ENCODE assay signal across 11 mouse cellular contexts in genomic region chr11:5509215-5510098, GRCm38 (mm10). TPM values are rescaled to one million over a fixed set of nuclear protein-coding genes. Genes with fewer than 3 reads are reported as not detected.
A peak's percentile ranks its signal among the peaks of the same experiment; 100 is the strongest.
DNase-seq lines count a peak whose midpoint lies in the region; ATAC-seq and TF ChIP-seq lines count a peak whose summit lies in the region.
"Had no signal": no experiment of that assay in that cellular context is flagged by ENCODE, and none has a peak within 500 bp of the region (broad histone marks: within the 10 kb centered on the region; RNA-seq: fewer than 3 reads in every experiment).

No protein-coding gene starts in this region.

- in situ Hi-C loops in CH12.LX (cut with MboI; ENCODE audit: low pct_ligation_motif_present, low pct_unique_long_range_greater_than_20kb, low sequenced_read_pairs) = no loop called here

- no peak for TF ChIP-seq CTCF in CH12.LX (conservative IDR thresholded peaks at IDR 0.05 in 1 of 2, IDR thresholded peaks at IDR 0.05 in 1 of 2; ENCODE audit: low read depth in 2 of 2, low read length in 2 of 2)
- TF ChIP-seq CTCF in intestine, postnatal 0 days (IDR thresholded peaks at IDR 0.05; ENCODE audit: low read depth) = no peak
- no peak for TF ChIP-seq CTCF in small intestine, adult 2 months (IDR thresholded peaks at IDR 0.05; ENCODE audit: extremely low read depth, insufficient read length, insufficient replicate concordance, low read depth, low read length)

- no peak overlapping the region for H3K27ac ChIP-seq in CH12.LX (ENCODE audit: insufficient read depth, low read depth)
- peak overlapping the region; percentile 57 for H3K27ac ChIP-seq in intestine, postnatal 0 days (ENCODE audit: low read depth, low read length)
- H3K27ac ChIP-seq in small intestine, adult 2 months (ENCODE audit: insufficient read depth, low read depth, low read length) = peak overlapping the region; percentile 58
- H3K27ac ChIP-seq: embryonic facial prominence, embryonic 15.5 days had no signal

- intact Hi-C loops in left cerebral cortex, postnatal 4 days (cut with DNase I) = no loop called here

- peaks cover 16 to 42% of the 10 kb centered on the region in 2 experiments for H3K4me1 ChIP-seq in CH12.LX (ENCODE audit: control insufficient read depth in 1 of 2, insufficient read depth in 2 of 2)
- H3K4me1 ChIP-seq in intestine, postnatal 0 days (replicated peaks; ENCODE audit: control insufficient read depth, insufficient read depth, low read length) = no peaks in the 10 kb centered on the region
- H3K4me1 ChIP-seq in small intestine, adult 2 months (ENCODE audit: control insufficient read depth, insufficient read depth, insufficient read length, low read length) = peaks cover 15% of the 10 kb centered on the region

- no peak for TF ChIP-seq POLR2A in CH12.LX (IDR thresholded peaks at IDR 0.05; ENCODE audit: low read depth, low read length)
- TF ChIP-seq POLR2A in small intestine, adult 2 months (IDR thresholded peaks at IDR 0.05; ENCODE audit: low read depth, low read length) = no peak

- dilution Hi-C loops in CH12.LX (cut with MboI; ENCODE audit: extremely low pct_ligation_motif_present, extremely low pct_unique_long_range_greater_than_20kb, low sequenced_read_pairs) = no loop called here

- H3K27me3 ChIP-seq in CH12.LX (replicated peaks) = no peaks in the 10 kb centered on the region
- H3K27me3 ChIP-seq in intestine, postnatal 0 days (replicated peaks; ENCODE audit: control insufficient read depth, insufficient read depth, low read length) = no peaks in the 10 kb centered on the region
- H3K27me3 ChIP-seq in small intestine, adult 2 months (ENCODE audit: control insufficient read depth, insufficient read depth, low read length) = no peaks in the 10 kb centered on the region
- H3K27me3 ChIP-seq: embryonic facial prominence, embryonic 15.5 days had no signal

- no peaks in the 10 kb centered on the region for H3K9me3 ChIP-seq in CH12.LX (replicated peaks; ENCODE audit: low read length)
- no peaks in the 10 kb centered on the region for H3K9me3 ChIP-seq in intestine, postnatal 0 days (ENCODE audit: control insufficient read depth)
- H3K9me3 ChIP-seq: embryonic facial prominence, embryonic 15.5 days had no signal

- ATAC-seq in intestine, postnatal 0 days = no peak

- no peak overlapping the region for H3K4me3 ChIP-seq in CH12.LX (replicated peaks in 1 of 3; ENCODE audit: low read depth in 2 of 3, low read length in 2 of 3, poor library complexity in 1 of 3)
- H3K4me3 ChIP-seq in intestine, postnatal 0 days (ENCODE audit: low read depth, low read length) = no peak overlapping the region
- no peak overlapping the region for H3K4me3 ChIP-seq in small intestine, adult 2 months (ENCODE audit: low read depth, low read length)
- H3K4me3 ChIP-seq: embryonic facial prominence, embryonic 15.5 days had no signal

- peak; percentile 34 for DNase-seq in adrenal gland, postnatal 14 days
- no peak for DNase-seq in adrenal gland, adult 8-10 months
- DNase-seq in CH12.LX (ENCODE audit: extremely low read depth) = peak; percentile 62
- no peak for DNase-seq in left cerebral cortex, postnatal 4 days
- DNase-seq in B cell, adult 2 months = no peak
- DNase-seq in kidney, postnatal 25 days = no peak
- DNase-seq: gastrocnemius, postnatal 25 days; spleen, adult 18-20 months had no signal

- TF ChIP-seq EP300 in CH12.LX (IDR thresholded peaks at IDR 0.05; ENCODE audit: low read length) = peak; percentile 77; the same call in 1 of the 2 replicates

- H3K36me3 ChIP-seq in CH12.LX (replicated peaks in 1 of 2; ENCODE audit: control insufficient read depth in 1 of 2, insufficient read depth in 1 of 2, low read length in 1 of 2) = no peaks in the 10 kb centered on the region
- H3K36me3 ChIP-seq in intestine, postnatal 0 days (ENCODE audit: control insufficient read depth, insufficient read depth) = no peaks in the 10 kb centered on the region
- no peaks in the 10 kb centered on the region for H3K36me3 ChIP-seq in small intestine, adult 2 months (ENCODE audit: control insufficient read depth, insufficient read depth, low read length)
- H3K36me3 ChIP-seq: embryonic facial prominence, embryonic 15.5 days had no signal

- 71% methylated on average over 8 of the region's 8 CpGs for WGBS in intestine, postnatal 0 days
- 68% methylated on average over 8 of the region's 8 CpGs for WGBS in small intestine, adult 2 months

- TF ChIP-seq RAD21 in CH12.LX (IDR thresholded peaks at IDR 0.05; ENCODE audit: low read depth, low read length) = no peak; the same call in 1 of the 2 replicates

- H3K4me2 ChIP-seq in CH12.LX (ENCODE audit: insufficient read depth, low read depth, poor library complexity, severe bottlenecking) = no peak overlapping the region
- H3K4me2 ChIP-seq in intestine, postnatal 0 days (replicated peaks; ENCODE audit: low read depth) = no peak overlapping the region; the same call in 1 of the 2 replicates
- H3K4me2 ChIP-seq: embryonic facial prominence, embryonic 15.5 days had no signal

- no peak overlapping the region for H3K9ac ChIP-seq in CH12.LX (ENCODE audit: insufficient read depth, low read depth)
- H3K9ac ChIP-seq in intestine, postnatal 0 days (ENCODE audit: low read depth, low read length) = no peak overlapping the region
- H3K9ac ChIP-seq: embryonic facial prominence, embryonic 15.5 days had no signal

- H3K79me2 ChIP-seq in CH12.LX (replicated peaks; ENCODE audit: control insufficient read depth, extremely low read depth, insufficient read depth, poor library complexity, severe bottlenecking) = no peaks in the 10 kb centered on the region

TF ChIP-seq in CH12.LX, 34 proteins besides CTCF, POLR2A, EP300 and RAD21 (continues in another document):
- peak; percentile 72; the same call in 1 of the 2 replicates for TF ChIP-seq MXI1 (IDR thresholded peaks at IDR 0.05; ENCODE audit: low read depth, low read length)
- TF ChIP-seq KAT2A (IDR thresholded peaks at IDR 0.05; ENCODE audit: insufficient replicate concordance, low read length) = 0 out of 2 replicates have a peak, but pooled peaks have one; percentile 29
- TF ChIP-seq HCFC1 (IDR thresholded peaks at IDR 0.05; ENCODE audit: low read depth, low read length) = no peak
- TF ChIP-seq USF2 (conservative IDR thresholded peaks at IDR 0.05; ENCODE audit: low read depth, low read length) = no peak
- no peak for TF ChIP-seq ELF1 (IDR thresholded peaks at IDR 0.05; ENCODE audit: low read depth, low read length)
- no peak for TF ChIP-seq UBTF (IDR thresholded peaks at IDR 0.05; ENCODE audit: low read depth, low read length)
- TF ChIP-seq TCF12 (IDR thresholded peaks at IDR 0.05; ENCODE audit: low read depth, low read length) = peak; percentile 75
- no peak for TF ChIP-seq ZMIZ1 (IDR thresholded peaks at IDR 0.05; ENCODE audit: low read depth, low read length)
- TF ChIP-seq IRF4 (IDR thresholded peaks at IDR 0.05; ENCODE audit: low read depth, low read length) = no peak; the same call in 1 of the 2 replicates
- no peak for TF ChIP-seq GABPA (IDR thresholded peaks at IDR 0.05; ENCODE audit: insufficient replicate concordance, low read depth, low read length)
- TF ChIP-seq CHD2 (IDR thresholded peaks at IDR 0.05; ENCODE audit: low read length) = peak; percentile 25; the same call in 1 of the 2 replicates
- no peak for TF ChIP-seq MAFK (IDR thresholded peaks at IDR 0.05; ENCODE audit: insufficient replicate concordance, low read length)
- no peak for TF ChIP-seq CHD1 (IDR thresholded peaks at IDR 0.05; ENCODE audit: low read depth, low read length)
- TF ChIP-seq SMC3 (IDR thresholded peaks at IDR 0.05; ENCODE audit: low read depth, low read length) = no peak
- peak; percentile 62; the same call in 1 of the 2 replicates for TF ChIP-seq MAZ (IDR thresholded peaks at IDR 0.05; ENCODE audit: low read depth, low read length)
- TF ChIP-seq ETS1 (conservative IDR thresholded peaks at IDR 0.05; ENCODE audit: low read depth, low read length) = peak; percentile 73
- TF ChIP-seq JUN (IDR thresholded peaks at IDR 0.05; ENCODE audit: insufficient read depth, low read depth, low read length) = no peak
- no peak for TF ChIP-seq ZNF384 (IDR thresholded peaks at IDR 0.05; ENCODE audit: low read depth, low read length)
- no peak for TF ChIP-seq PAX5 (IDR thresholded peaks at IDR 0.05; ENCODE audit: low read length)
- 0 out of 2 replicates have a peak, but pooled peaks have one; percentile 44 for TF ChIP-seq MAX (IDR thresholded peaks at IDR 0.05; ENCODE audit: low read length)
- 0 out of 2 replicates have a peak, but pooled peaks have one; percentile 30 for TF ChIP-seq NRF1 (IDR thresholded peaks at IDR 0.05; ENCODE audit: low read depth, low read length)
- TF ChIP-seq RCOR1 (conservative IDR thresholded peaks at IDR 0.05; ENCODE audit: low read depth, low read length) = peak; percentile 78; the same call in 1 of the 2 replicates
- TF ChIP-seq SIN3A (IDR thresholded peaks at IDR 0.05; ENCODE audit: low read length) = peak; percentile 44
- TF ChIP-seq TBP (conservative IDR thresholded peaks at IDR 0.05; ENCODE audit: low read depth, low read length) = no peak
- no peak for TF ChIP-seq ZKSCAN1 (IDR thresholded peaks at IDR 0.05; ENCODE audit: borderline replicate concordance, low read depth, low read length)
- no peak for TF ChIP-seq ZC3H11A (IDR thresholded peaks at IDR 0.05; ENCODE audit: low read depth, low read length)
- TF ChIP-seq POLR2AphosphoS2 (IDR thresholded peaks at IDR 0.05; ENCODE audit: low read depth, low read length) = no peak
- no peak for TF ChIP-seq E2F4 (IDR thresholded peaks at IDR 0.05; ENCODE audit: insufficient replicate concordance, low read depth, low read length)

RNA-seq across cellular contexts. Expression of gene Xbp1, which starts 11.0 kb away (rescaled TPM):
- total RNA-seq in adrenal gland, postnatal 14 days (2021) = 124 and 125 TPM in 2 replicates
- 100 to 1,000 TPM; 163 to 269 (median 179) TPM for total RNA-seq in adrenal gland, adult 8-10 months (2022)
- total RNA-seq in CH12.LX (2012; rRNA removed) (111 and 148 TPM in 2 replicates), CH12.LX (2014; rRNA removed) (128 and 133 TPM in 2 replicates)
- polyA plus RNA-seq in CH12.LX (2012; ENCODE audit: insufficient read length, low read depth) = 108 and 131 TPM in 2 replicates
- 141 and 150 TPM in 2 replicates for polyA plus RNA-seq in intestine, postnatal 0 days (2015; fragmentation: Nextera tagmentation; extraction: Ambion mirVana)
- 79.2 and 124 TPM in 2 replicates for polyA plus RNA-seq in small intestine, adult 2 months (2012; rRNA removed)
- total RNA-seq in left cerebral cortex, postnatal 4 days (2021) = 100 to 1,000 TPM in 1 of 2 experiments, 10 to 100 TPM in 1; 91.7 to 110 TPM

RNA-seq across cellular contexts. Expression of gene Ccdc117, which starts 32.5 kb away (rescaled TPM):
- 22.5 and 24.4 TPM in 2 replicates for total RNA-seq in adrenal gland, postnatal 14 days (2021)
- 10 to 100 TPM; 23.8 to 34.9 (median 28.8) TPM for total RNA-seq in adrenal gland, adult 8-10 months (2022)
- total RNA-seq in CH12.LX (2012; rRNA removed) (27.0 and 31.8 TPM in 2 replicates), CH12.LX (2014; rRNA removed) (38.9 and 44.2 TPM in 2 replicates)
- polyA plus RNA-seq in CH12.LX (2012; ENCODE audit: insufficient read length, low read depth) = 24.1 and 24.3 TPM in 2 replicates
- polyA plus RNA-seq in intestine, postnatal 0 days (2015; fragmentation: Nextera tagmentation; extraction: Ambion mirVana) = 4.7 and 6.3 TPM in 2 replicates
- 2.2 and 2.9 TPM in 2 replicates for polyA plus RNA-seq in small intestine, adult 2 months (2012; rRNA removed)
- total RNA-seq in left cerebral cortex, postnatal 4 days (2021) = 10 to 100 TPM; 10.9 TPM

Comparison
In these comparisons a context has a peak if more than half of its experiments do, and no peak if none do; other contexts are left out.
1. DNase-seq: peak in adrenal gland, postnatal 14 days (single experiment) and CH12.LX (single experiment); none in adrenal gland, adult 8-10 months (single experiment), left cerebral cortex, postnatal 4 days (single experiment), B cell, adult 2 months (0 of 2) and kidney, postnatal 25 days (0 of 2).